Mouse (Mus musculus): ENCODE measurements at regions not wholly inside any gene's neighbourhood (a gene's known extent, or its start where the extent isn't known, plus 50 kb on each side); places are given as distances from the start of the nearest gene placed in this dataset.

GRCm38 (mm10) chr2:106318695-106319266 is 315.4 kb upstream of the Dnajc24 start:
- peak; percentile 59 for DNase-seq (ENCODE audit: low read depth, low spot score)

GRCm38 (mm10) chr2:106346781-106347180 is 343.4 kb upstream of the Dnajc24 start:
- no peak for DNase-seq (ENCODE audit: low read depth, low spot score)

- DNase-seq (ENCODE audit: low read depth, low spot score), result no peak
These were observed 343.9 kb upstream of the Dnajc24 start for GRCm38 (mm10) chr2:106347249-106347648.

GRCm38 (mm10) chr2:106355565-106355964 is 337.5 kb upstream of the Mpped2 start:
- no peak for DNase-seq (ENCODE audit: low read depth, low spot score)

DNA sequence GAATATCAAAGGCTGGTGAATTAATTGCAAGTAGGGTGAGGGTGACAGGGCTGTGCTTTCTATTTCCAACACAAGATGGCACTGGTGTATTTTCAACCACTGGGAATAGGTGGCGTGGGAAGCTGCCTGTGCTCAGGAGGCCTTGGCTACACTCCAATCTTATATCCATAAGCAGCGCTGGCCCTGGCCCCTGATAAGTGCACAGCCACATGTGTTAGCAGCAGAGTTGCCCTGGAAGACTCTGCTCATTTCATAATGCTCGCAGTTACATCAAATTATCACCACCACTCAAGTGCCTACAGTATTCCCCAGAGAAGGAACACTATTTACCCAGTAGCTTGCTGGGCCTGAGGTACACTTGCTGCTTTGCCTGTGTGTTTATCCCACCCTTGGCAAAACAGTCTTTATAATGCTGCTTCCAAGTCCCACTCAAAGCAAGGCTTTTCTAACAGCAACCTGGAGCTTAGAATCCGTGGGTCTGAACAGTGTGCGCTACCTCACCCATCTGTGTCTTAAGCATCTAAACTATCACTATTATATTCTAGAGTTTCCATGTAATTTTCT is 337.0 kb upstream of the Mpped2 start:
- DNase-seq (ENCODE audit: low read depth, low spot score), result peak; percentile 89

- DNase-seq (ENCODE audit: low read depth, low spot score), result peak; percentile 32
These were observed 324.4 kb upstream of the Mpped2 start for GRCm38 (mm10) chr2:106368641-106369040.

DNA sequence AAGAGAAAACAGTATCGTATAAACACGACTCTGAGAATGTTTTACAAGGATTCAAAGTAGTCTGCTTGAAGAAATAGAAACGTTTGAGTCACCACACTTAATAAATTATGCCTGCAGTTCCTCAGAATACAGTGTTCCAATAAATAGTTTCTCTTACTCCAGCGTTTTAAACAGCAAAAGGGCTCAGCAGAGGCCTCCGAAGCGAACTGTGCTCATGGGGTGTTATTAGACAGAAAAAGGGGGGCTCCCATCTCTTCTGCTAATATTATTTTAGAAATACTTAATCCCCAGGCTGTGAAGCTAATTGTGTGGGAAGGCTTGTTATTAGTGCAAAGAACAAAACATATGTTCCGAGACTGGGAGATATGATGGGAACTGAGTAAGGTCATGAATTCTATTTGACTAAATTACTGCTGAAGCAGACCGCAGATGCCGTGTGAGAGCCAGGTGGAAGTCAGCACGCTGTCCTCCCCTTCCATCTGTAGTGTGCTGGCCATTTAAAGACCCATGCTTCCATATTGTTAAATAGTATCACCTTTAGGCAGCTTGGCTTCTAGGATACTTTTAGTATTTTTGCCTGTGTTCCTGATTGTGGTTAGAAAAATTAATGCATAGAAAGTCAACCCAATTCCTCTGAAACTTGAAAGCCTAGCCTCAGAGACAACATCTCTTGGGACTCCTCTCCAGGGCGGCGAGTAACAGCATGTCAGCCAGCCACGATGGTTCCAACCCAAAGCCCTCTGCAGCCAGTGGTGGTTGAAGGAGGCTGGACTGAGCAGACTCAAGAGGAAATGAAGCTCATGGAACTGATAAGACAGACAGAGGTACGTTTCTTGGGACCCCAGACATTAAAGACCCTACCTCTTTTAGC is 309.4 kb upstream of the Mpped2 start:
- peak; percentile 92 for DNase-seq (ENCODE audit: low read depth, low spot score)

- DNase-seq (ENCODE audit: low read depth, low spot score), result peak; percentile 87
These were observed 308.8 kb upstream of the Mpped2 start for GRCm38 (mm10) chr2:106384286-106384595.

GRCm38 (mm10) chr2:106384842-106385241 is 308.2 kb upstream of the Mpped2 start:
- DNase-seq (ENCODE audit: low read depth, low spot score), result peak; percentile 95

DNA sequence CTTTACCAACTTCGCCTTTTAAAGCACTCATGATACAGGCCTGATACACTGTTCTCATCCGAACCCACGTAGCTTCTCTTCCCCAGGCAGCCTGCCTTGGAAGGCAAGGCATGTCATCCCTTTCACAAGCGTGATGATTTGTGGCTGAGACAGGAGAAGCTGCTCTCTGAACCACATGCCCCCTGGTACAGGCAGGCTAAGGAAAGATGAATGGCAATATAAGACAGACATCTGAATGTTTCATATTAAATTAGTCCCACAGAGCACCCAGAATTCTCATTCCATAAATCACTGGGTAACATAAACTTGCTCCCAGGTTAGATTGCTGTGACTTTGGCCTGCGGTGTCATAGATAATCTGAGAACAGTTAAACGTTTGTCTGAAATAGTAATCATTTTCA is 280.9 kb upstream of the Mpped2 start:
- DNase-seq (ENCODE audit: low read depth, low spot score), result no peak

GRCm38 (mm10) chr2:106415474-106416019 is 277.5 kb upstream of the Mpped2 start:
- DNase-seq (ENCODE audit: low read depth, low spot score), result no peak

DNA sequence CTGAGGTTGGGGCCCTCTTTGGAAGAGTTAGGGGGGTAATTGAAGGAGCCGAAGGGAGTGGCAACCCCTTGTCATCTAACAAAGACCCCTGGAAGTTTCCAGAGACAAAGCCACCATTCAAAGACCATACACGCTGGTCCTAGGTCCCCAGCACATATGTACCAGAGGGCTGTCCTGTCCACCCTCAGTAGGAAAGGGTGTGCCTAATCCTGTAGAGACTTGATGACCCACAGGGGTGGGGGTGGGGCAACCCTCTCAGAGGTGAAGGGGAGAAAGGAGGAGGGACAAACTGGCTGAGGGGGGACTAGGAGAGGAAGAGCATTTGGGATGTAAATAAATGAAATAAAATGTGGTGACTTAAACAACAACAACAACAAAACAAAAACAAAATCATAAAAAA is 274.9 kb upstream of the Mpped2 start:
- DNase-seq (ENCODE audit: low read depth, low spot score), result no peak

GRCm38 (mm10) chr2:106424974-106425373 is 268.1 kb upstream of the Mpped2 start:
- DNase-seq (ENCODE audit: low read depth, low spot score), result no peak

DNA sequence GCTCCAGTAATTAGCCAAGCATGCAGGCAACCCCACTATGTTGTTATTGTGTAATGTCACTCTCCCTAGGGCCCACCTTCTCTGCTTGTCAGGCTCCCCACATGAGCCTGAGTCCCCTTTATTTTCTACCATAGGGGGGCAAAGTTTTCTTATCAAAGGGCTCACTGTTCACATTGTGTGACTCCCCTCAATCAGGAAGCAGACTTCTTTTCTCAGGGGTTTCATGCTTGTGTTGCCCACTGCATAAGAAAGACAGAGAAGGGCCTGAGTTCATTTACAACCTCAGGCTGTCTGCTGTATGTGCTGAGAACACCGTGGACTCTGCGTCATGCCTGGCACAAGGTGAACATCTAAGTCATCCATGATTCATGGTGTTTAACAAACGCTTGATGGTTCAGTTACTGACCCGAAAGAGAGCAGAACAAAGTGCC is 267.6 kb upstream of the Mpped2 start:
- no peak for DNase-seq (ENCODE audit: low read depth, low spot score)

DNA sequence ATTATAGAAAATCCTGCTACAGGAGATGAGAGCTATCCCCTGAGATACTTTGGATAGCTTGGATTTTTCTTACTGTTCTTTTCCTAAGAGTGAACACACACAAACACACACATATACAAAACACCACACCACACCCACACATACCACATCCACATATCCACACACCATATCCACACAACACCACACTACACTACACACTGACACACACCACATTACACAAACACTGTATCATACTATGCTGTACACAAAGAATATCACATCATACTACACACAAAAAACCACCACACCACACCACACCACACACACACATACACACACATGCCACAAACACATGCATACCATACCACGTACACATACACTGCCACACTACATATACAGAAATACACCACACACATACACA is 267.1 kb upstream of the Mpped2 start:
- no peak for DNase-seq (ENCODE audit: low read depth, low spot score)

DNA sequence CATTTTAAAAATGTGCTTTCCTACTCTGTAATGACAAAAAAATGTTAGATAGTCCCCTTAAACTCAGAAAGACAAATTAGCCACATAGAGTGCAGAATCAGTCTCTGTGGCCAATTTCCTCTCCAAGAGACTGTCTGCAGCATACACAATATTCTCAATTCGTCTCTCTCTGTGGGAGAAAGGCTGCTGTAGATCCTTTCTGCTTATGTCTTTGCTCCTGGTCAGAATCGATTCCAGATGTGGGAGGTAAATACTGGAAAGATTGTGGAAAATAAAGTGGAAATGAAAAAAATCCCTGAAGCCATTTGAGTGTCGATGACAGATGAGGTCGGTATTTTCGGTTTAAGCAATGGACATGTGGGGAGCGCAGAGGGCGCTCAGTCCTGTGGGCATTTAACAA is 265.8 kb upstream of the Mpped2 start:
- no peak for DNase-seq (ENCODE audit: low read depth, low spot score)

GRCm38 (mm10) chr2:106428909-106429308 is 264.2 kb upstream of the Mpped2 start:
- DNase-seq (ENCODE audit: low read depth, low spot score), result peak; percentile 25

DNA sequence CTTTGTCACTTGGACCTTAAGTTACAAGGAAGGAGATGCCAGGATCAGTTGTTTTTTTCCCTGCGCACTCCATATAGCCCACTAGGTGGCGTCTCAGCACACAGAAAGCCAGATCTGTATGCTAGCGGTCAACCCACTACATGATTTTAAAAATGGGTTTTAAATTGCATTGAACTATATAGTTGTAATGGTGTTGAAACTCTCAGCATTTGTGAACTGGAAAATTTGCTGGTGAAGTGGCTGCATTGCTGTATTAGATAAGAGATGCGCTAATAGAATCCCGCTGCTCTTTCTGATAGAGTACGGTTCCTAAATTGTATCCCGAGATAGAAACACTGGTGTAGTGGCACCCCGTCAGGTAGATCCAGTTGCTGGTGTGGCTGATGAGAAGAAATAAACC is 261.9 kb upstream of the Mpped2 start:
- DNase-seq (ENCODE audit: low read depth, low spot score), result peak; percentile 86

GRCm38 (mm10) chr2:106431637-106432199 is 261.4 kb upstream of the Mpped2 start:
- peak; percentile 21 for DNase-seq (ENCODE audit: low read depth, low spot score)

DNA sequence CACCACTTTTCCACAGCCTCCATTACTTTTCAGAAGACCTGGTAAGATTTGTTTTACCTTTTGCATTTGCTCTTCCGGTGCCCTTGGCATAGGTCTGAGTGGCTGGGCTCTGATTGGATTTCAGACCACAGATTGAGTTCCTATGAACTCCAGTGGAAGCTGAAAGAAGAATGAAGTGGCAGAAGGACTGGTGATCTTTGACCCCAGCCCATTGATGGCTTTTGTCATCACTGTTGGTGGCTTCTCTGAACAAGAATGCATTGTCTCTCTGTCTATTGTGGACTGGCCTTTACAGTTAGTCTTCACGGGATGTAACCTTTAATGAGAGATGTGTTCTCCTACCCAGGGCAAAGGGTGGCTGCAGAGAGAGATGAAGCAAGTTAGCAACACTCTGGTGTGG is 256.9 kb upstream of the Mpped2 start:
- no peak for DNase-seq (ENCODE audit: low read depth, low spot score)

GRCm38 (mm10) chr2:106454310-106454974 is 238.6 kb upstream of the Mpped2 start:
- peak; percentile 27 for DNase-seq (ENCODE audit: low read depth, low spot score)

GRCm38 (mm10) chr2:106455039-106455438 is 238.0 kb upstream of the Mpped2 start:
- DNase-seq (ENCODE audit: low read depth, low spot score), result no peak
